Mouse (Mus musculus): ENCODE data around the gene Oma1.

- no peak for TF ChIP-seq USF1 (IDR thresholded peaks at IDR 0.05; ENCODE audit: low read depth, low read length)
- TF ChIP-seq ZC3H11A (IDR thresholded peaks at IDR 0.05; ENCODE audit: low read depth, low read length) = no peak
- TF ChIP-seq USF2 (IDR thresholded peaks at IDR 0.05; ENCODE audit: borderline replicate concordance in 1 of 2, insufficient read depth in 1 of 2, low read depth in 1 of 2, low read length in 2 of 2) = no peak
- TF ChIP-seq ZNF384 (IDR thresholded peaks at IDR 0.05; ENCODE audit: low read depth, low read length) = no peak
- TF ChIP-seq CTCF (IDR thresholded peaks at IDR 0.05 in 2 of 3, conservative IDR thresholded peaks at IDR 0.05 in 1 of 3; ENCODE audit: control insufficient read depth in 1 of 3, insufficient read depth in 1 of 3, low read depth in 2 of 3, low read length in 3 of 3, poor library complexity in 1 of 3, severe bottlenecking in 1 of 3) = no peak
- no peak for TF ChIP-seq MAFK (IDR thresholded peaks at IDR 0.05; ENCODE audit: borderline replicate concordance, low read depth, low read length)
- no peak for TF ChIP-seq MAX (IDR thresholded peaks at IDR 0.05; ENCODE audit: low read length)
- TF ChIP-seq ELF1 (IDR thresholded peaks at IDR 0.05; ENCODE audit: low read depth, low read length) = no peak
These were observed 21.5 kb downstream of the Oma1 start for GRCm38 (mm10) chr4:103335134-103335533.

Data from MEL (cell line).